Mouse (Mus musculus) lung, postnatal 0 days (tissue): ENCODE measurements around the gene Nfia. TPM values are rescaled to one million over a fixed set of nuclear protein-coding genes. Genes with fewer than 3 reads are reported as not detected.

Experiments
- ATAC-seq: fragments of 200-750 bp; cut with Nextera tagmentation; 2 replicates; pipeline ENCODE4 v1.8.0; 2017; ENCODE audit warnings: moderate library complexity
- DNase-seq: peaks from one replicate; pipeline ENCODE4 v3.0.0-alpha.2; 2016; ENCODE audit warnings: low spot score
- H3K27ac ChIP-seq: fragments of 300-500 bp; sonication (generic); 2 replicates; pipeline ENCODE4 v1.5.1; 2014; ENCODE audit warnings: antibody characterized with exemption, mild to moderate bottlenecking, low read length, mixed read lengths
- H3K27me3 ChIP-seq: fragments of 300-500 bp; sonication (generic); replicated peaks from 2 replicates; pipeline ENCODE4 v1.6.1; 2014; ENCODE audit warnings: low read length, mixed read lengths; ENCODE audit not compliant: insufficient read depth
- H3K36me3 ChIP-seq: fragments of 300-500 bp; sonication (generic); 2 replicates; pipeline ENCODE4 v1.6.1; 2014; ENCODE audit warnings: low read length, mixed read lengths; ENCODE audit not compliant: insufficient read depth
- H3K4me1 ChIP-seq: fragments of 300-500 bp; sonication (generic); 2 replicates; pipeline ENCODE4 v1.6.1; 2014; ENCODE audit warnings: antibody characterized with exemption, low read depth, low read length, mixed read lengths; ENCODE audit not compliant: insufficient read depth
- H3K4me2 ChIP-seq: fragments of 300-500 bp; sonication (generic); replicated peaks from 2 replicates; pipeline ENCODE4 v1.6.1; 2014; ENCODE audit warnings: low read depth, mild to moderate bottlenecking, low read length, moderate library complexity, mixed read lengths
- H3K4me3 ChIP-seq: fragments of 300-500 bp; sonication (generic); 2 replicates; pipeline ENCODE4 v1.5.1; 2014; ENCODE audit warnings: low read depth, low read length
- H3K9ac ChIP-seq: fragments of 300-500 bp; sonication (generic); replicated peaks from 2 replicates; pipeline ENCODE4 v1.6.1; 2014; ENCODE audit warnings: low read depth, mild to moderate bottlenecking
- H3K9me3 ChIP-seq: fragments of 300-500 bp; sonication (generic); 2 replicates; pipeline ENCODE4 v1.6.1; 2016; ENCODE audit warnings: low read length, mixed read lengths
- CTCF ChIP-seq: IDR thresholded peaks from 2 replicates; pipeline ENCODE4 v1.5.1; 2016; ENCODE audit warnings: antibody characterized with exemption, mild to moderate bottlenecking
- EP300 ChIP-seq: IDR thresholded peaks from 2 replicates; pipeline ENCODE4 v1.6.1; 2016; ENCODE audit warnings: antibody characterized with exemption, mild to moderate bottlenecking, control low read depth
- WGBS: fragments of 180-500 bp; shearing (Covaris S2); extraction: QIAGEN DNeasy Blood & Tissue Kit; methylation state at CpG from one replicate; pipeline ENCODE4 v1.1.7; 2014; 5-methylcytosine and 5-hydroxymethylcytosine counted together
- polyA plus RNA-seq: library from polyadenylated mRNA; unstranded; fragments of >200 nt; fragmentation: Nextera tagmentation; extraction: Ambion mirVana; gene quantifications from 2 replicates; pipeline ENCODE4 v1.2.1, GENCODE M21; 2015

Nfia gene
- polyA plus RNA-seq, 1 experiment from 2014 or later: 40.5 TPM

DNA sequence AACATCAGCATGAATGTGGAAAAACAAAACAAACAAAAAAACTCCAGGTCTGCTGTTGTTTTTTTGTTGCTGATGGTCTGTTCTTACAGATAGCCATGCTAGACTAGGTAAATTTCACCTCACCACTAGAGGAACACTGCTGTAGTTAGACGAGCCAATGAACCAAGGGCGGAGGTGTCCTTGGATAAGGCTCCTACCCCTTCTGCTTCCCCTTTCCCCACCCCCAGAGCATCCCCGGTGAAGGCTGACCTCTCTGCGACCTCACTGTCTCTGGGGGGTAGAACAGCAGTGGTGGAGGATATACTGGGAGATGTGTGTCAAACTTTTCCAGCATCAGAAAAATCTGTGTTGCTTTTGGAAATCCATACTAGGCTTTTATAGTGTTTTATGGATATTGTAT lies 7.9 kb upstream of the Nfia start:
- Histone ChIP-seq H3K9ac (no peak overlapping the region), H3K4me2 (no peak overlapping the region), H3K4me3 (no peak overlapping the region), H3K27ac (no peak overlapping the region), H3K27me3 (no peaks in the 10 kb centered on the region), H3K9me3 (no peaks in the 10 kb centered on the region), H3K36me3 (no peaks in the 10 kb centered on the region), H3K4me1 (no peaks in the 10 kb centered on the region)
- DNase-seq (no peak), ATAC-seq (no peak)
- 30% methylated on average over 4 of the region's 4 CpGs for WGBS
- TF ChIP-seq CTCF: no peak
- TF ChIP-seq EP300: no peak

DNA sequence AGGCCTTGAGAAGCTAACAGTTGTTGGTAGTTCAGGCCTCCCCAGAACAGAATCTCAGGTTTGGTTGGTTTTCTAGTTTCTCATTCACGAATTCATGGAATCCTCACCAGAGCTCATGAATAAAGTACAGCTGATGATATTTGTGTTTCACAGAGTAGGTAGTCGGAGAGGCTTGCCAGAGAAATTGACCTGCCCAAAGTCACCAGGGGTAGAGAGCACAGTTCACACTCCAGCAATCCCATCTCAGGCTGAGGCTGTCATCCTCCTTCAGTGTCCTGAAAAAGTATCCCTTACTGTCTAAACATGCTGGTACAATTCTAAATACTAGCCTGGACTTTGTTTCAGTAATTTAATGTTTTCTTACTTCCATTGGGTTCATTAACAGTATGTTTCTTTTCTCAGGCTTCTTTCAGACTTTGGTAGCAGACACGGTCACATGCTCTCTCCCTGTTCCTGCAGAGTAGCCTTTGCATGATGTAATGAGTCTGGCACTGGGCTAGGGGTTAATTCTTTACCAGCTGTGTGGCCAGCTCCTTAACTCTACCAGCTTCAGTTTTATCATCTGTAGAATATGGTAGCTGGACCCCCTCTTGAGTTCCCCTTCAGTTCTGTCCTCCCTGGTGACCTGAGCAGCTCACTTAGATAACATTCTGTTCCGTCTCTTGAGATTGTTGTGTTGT lies 7.1 kb upstream of the Nfia start:
- 80% methylated on average over 4 of the region's 4 CpGs for WGBS
- Histone ChIP-seq H3K36me3 (no peaks in the 10 kb centered on the region), H3K9me3 (no peaks in the 10 kb centered on the region), H3K27me3 (no peaks in the 10 kb centered on the region), H3K9ac (no peak overlapping the region), H3K4me3 (no peak overlapping the region), H3K4me1 (no peaks in the 10 kb centered on the region), H3K4me2 (no peak overlapping the region), H3K27ac (no peak overlapping the region)
- ATAC-seq (no peak), DNase-seq (no peak)
- no peak for TF ChIP-seq EP300
- no peak for TF ChIP-seq CTCF

DNA sequence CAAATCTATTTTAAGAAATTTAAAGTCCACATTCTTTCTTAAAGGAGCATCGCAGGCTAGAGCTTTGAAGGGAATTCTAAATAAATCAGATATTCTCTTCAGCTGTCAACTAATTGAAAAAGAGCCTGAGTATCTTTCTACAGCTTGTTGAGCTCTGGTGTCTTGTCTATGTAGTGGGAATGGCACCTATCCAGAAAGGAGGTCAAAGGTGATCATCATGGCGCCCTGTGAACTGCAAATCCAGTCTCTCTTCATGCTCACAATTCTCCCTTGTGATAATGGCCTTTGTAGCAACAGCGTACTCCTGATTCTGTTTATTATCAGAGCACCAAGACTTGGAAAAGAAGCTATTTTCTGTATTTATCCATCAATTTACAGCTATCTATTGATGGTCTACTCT lies 6.4 kb upstream of the Nfia start:
- Histone ChIP-seq H3K27me3 (no peaks in the 10 kb centered on the region), H3K4me1 (no peaks in the 10 kb centered on the region), H3K4me2 (no peak overlapping the region), H3K4me3 (no peak overlapping the region), H3K27ac (no peak overlapping the region), H3K9me3 (no peaks in the 10 kb centered on the region), H3K36me3 (no peaks in the 10 kb centered on the region), H3K9ac (no peak overlapping the region)
- no peak for DNase-seq
- no peak for ATAC-seq
- WGBS: 84% methylated on average over 3 of the region's 3 CpGs
- TF ChIP-seq EP300: no peak
- no peak for TF ChIP-seq CTCF

DNA sequence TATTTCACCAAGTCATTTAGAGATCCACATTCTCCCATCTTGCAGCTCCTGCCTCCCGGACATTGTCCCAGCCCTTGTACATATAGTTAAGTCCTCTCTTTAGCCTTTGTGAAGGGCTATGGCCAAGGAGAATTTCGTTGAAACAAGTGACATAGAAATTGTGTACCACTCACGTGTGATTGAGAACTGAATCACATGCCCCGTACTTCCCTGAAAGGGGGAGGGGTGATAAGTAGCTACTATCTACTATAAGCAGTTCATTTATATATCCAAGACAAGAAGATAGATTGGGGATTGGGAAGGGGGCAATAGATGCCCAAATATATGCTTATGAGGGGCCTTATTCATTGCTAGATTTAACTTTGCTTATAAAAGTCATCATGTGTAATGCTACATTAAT lies 5.5 kb upstream of the Nfia start:
- Histone ChIP-seq H3K27ac (no peak overlapping the region), H3K4me2 (no peak overlapping the region), H3K9ac (no peak overlapping the region), H3K27me3 (no peaks in the 10 kb centered on the region), H3K4me3 (no peak overlapping the region), H3K36me3 (no peaks in the 10 kb centered on the region), H3K9me3 (no peaks in the 10 kb centered on the region), H3K4me1 (no peaks in the 10 kb centered on the region)
- 68% methylated on average over 4 of the region's 4 CpGs for WGBS
- DNase-seq: no peak
- TF ChIP-seq EP300: no peak
- no peak for TF ChIP-seq CTCF
- no peak for ATAC-seq

DNA sequence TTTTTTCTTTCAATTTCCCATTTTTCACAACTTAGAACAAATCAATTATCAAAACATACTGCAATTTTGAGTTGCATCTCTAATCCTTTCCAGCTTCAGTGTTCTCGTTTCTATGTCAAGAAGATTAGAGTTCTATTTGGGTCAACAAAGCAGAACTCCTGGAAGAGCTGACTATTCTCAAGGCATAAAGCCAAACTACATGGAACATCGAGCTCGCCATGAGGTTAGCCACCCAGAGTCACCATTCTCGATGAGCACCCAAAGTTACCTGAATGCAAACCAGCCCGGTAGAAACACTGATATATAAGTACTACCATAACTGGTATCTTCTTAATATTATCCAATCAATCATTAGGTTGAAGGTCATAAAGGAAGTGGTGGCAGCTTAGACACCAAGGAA lies 5.0 kb upstream of the Nfia start:
- H3K27ac ChIP-seq: no peak overlapping the region
- WGBS: 90% methylated on average over 5 of the region's 5 CpGs
- no peaks in the 10 kb centered on the region for H3K27me3 ChIP-seq
- H3K9ac ChIP-seq: no peak overlapping the region
- ATAC-seq (no peak), DNase-seq (no peak)
- no peaks in the 10 kb centered on the region for H3K4me1 ChIP-seq
- H3K4me2 ChIP-seq: no peak overlapping the region
- TF ChIP-seq CTCF: no peak
- no peak for TF ChIP-seq EP300
- no peak overlapping the region for H3K4me3 ChIP-seq
- H3K36me3 ChIP-seq: no peaks in the 10 kb centered on the region
- H3K9me3 ChIP-seq: no peaks in the 10 kb centered on the region

DNA sequence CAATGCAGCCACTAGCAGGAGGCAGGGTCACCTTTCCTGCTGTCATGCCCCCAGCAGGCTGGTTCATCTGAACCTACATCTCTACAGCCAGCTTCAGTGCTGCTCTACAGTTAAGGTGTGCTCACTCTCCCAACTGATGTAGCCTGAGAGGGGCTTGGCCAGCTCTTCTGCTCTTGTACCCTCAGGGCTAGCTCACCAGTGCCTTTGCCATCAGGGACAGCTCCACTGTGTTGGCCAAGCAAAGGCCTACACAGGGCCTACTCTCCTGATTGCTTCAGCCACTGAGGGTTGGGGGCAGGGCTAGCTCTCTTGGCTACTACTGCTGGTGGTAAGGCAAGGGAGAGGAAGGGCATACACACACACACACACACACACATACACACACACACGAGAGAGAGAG lies 2.7 kb upstream of the Nfia start:
- Histone ChIP-seq H3K27ac (no peak overlapping the region), H3K4me3 (no peak overlapping the region), H3K27me3 (no peaks in the 10 kb centered on the region), H3K9ac (no peak overlapping the region), H3K9me3 (no peaks in the 10 kb centered on the region), H3K4me2 (no peak overlapping the region), H3K4me1 (no peaks in the 10 kb centered on the region; the same call in 1 of the 2 replicates), H3K36me3 (no peaks in the 10 kb centered on the region)
- ATAC-seq (no peak), DNase-seq (no peak)
- TF ChIP-seq EP300: no peak
- no peak for TF ChIP-seq CTCF
- WGBS: no CpG with 5 or more reads among the region's 1 CpGs

DNA sequence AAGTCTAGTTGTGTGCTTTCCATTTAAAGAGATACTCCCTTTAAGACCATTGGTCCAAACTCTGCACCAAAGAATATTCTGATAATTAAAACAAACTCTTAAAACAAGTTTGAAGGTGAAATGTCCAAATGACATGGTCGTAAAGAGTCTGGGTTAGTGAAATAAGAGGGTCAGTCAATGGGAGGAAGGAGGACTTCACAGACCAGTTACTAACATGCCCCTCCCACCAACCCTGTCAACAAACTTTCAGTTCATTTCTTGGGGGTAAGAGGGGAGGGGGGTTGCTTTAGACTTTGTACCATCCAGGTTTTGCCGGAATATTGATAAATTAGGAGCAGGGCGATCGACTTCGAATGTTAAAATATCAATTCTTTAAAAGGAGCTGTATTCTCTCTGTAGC lies 1.1 kb upstream of the Nfia start:
- Histone ChIP-seq H3K4me1 (no peaks in the 10 kb centered on the region; the same call in 1 of the 2 replicates), H3K27ac (peak overlapping the region; percentile 95), H3K9me3 (no peaks in the 10 kb centered on the region), H3K4me2 (peak overlapping the region; percentile 61), H3K36me3 (no peaks in the 10 kb centered on the region), H3K27me3 (no peaks in the 10 kb centered on the region), H3K9ac (peak overlapping the region; percentile 39; the same call in 1 of the 2 replicates), H3K4me3 (peak overlapping the region; percentile 52)
- 11% methylated on average over 5 of the region's 5 CpGs for WGBS
- ATAC-seq (no peak), DNase-seq (no peak)
- TF ChIP-seq EP300: no peak; the same call in 1 of the 2 replicates
- no peak for TF ChIP-seq CTCF
